Mouse (Mus musculus) thymus, postnatal 25 days (tissue): ENCODE data around the gene Suco.

Experiments
- DNase-seq: peaks from one replicate; pipeline ENCODE4 v3.0.0; 2022

Suco gene

DNA sequence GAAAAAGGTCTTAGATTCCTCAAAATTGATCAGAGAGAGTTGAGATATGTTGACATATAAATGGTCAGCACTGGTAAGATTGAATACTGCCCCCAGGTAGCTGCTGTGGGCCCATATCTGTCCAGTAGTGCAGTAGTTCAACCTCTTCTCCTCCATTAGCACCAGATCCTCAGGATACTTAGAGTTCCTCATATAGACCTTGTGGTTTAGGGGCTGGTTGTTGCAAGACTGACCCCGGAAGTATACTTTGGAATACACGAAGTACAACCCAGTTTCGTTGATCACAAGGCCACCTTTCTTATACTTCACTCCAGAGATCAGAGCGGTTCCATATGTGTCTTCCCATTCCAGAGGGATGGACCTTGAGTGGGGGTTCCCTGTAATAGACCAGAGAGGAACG is 94.9 kb downstream of the Suco start:
- DNase-seq, result no peak

DNA sequence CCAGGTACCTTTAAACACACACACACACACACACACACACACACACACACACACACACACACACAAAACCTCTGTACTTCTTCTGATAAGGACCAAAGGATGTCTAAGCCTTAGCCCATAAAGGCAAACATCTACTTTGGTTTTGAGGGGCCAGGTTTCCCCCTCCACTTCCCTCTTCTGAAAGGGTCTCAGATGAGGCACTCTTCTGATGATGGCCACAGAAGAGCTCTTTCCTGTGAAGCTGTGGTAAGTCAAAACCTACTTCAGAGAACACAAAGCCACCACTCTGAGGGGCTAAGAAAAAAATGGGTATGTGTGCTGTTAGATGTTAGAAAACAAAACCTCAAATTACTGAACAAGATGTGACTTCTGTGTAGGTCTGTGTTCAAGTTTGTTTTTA is 97.4 kb downstream of the Suco start:
- peak; percentile 22 for DNase-seq

DNA sequence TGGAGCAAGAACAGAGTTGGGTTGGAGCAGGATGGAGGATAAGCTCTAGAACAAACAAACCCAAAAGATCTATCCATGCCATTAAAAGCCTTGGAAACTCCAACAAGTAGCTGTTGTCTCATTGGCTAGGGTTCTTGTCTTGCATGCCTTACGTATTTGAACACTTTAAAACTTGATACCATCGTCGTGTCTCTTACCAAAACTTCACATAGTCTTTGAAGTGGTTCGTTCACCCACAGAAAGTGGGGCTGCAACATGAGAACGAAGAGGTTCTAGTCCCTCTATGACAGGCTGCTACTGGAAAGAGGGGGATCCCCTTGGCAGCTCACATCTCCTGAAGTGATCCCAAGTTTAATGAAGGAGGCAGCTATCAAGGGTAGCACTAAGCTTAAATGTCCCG is 101.3 kb downstream of the Suco start:
- no peak for DNase-seq

- no peak for DNase-seq
These were observed 105.2 kb downstream of the Suco start for GRCm38 (mm10) chr1:161771293-161771692.

DNA sequence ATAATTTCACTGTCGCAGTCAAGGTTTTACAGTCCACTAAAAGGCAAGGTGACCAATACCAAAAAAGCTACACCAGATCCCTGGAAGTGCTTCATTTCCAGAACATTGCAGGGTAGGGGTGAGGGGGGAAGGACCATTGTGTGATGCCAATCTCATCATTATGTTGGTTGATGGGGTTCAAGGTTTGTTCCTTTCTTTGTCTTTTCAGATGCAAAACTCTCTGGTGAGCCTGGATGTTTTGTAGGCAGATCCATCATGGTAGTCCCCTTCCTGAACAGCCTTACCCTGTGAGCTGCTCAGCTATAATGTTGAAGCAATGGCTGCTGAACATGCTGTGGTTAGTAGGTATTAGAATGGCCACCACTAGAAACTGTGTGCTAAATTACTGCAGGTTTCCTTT is 107.2 kb downstream of the Suco start:
- DNase-seq, result no peak

- peak; percentile 36 for DNase-seq
These were observed 109.4 kb downstream of the Suco start for GRCm38 (mm10) chr1:161767101-161767524.

- DNase-seq, result peak; percentile 89
These were observed 109.8 kb downstream of the Suco start for GRCm38 (mm10) chr1:161766656-161767055.
